Mouse (Mus musculus): Measurements from ENCODE around the gene Ano2.

DNA sequence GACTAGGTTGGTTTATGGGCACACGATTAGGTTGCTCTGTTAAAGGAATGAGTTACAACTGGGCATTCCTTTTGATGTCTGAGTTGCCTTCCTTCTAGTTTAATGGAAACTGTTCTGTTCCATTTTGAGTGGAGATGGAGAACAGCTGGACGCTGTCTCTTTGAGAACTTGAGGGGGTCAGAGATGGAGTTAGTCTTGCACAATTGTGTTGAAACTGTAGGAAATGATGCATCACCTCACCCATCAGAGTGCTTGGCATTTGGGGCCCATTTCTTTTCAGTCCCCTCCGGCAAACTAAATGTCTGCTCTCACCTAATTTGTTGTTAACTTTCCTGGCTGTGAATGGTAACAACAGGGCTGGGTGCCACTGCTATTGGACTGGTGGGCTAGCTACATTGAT is 151.1 kb downstream of the Ano2 start:
- TF ChIP-seq E2F4 (IDR thresholded peaks at IDR 0.05; ENCODE audit: insufficient read depth) (no peak), MYOD1 (IDR thresholded peaks at IDR 0.05; ENCODE audit: control insufficient read depth in 1 of 3, insufficient read length in 2 of 3, low read depth in 2 of 3) (no peak), TCF12 (IDR thresholded peaks at IDR 0.05; ENCODE audit: insufficient read depth, poor library complexity, severe bottlenecking) (no peak), POLR2A (IDR thresholded peaks at IDR 0.05; ENCODE audit: insufficient read length, low read depth) (no peak), TCF3 (IDR thresholded peaks at IDR 0.05; ENCODE audit: insufficient read length, low read depth) (no peak), USF1 (IDR thresholded peaks at IDR 0.05; ENCODE audit: low read depth) (no peak), POLR2AphosphoS2 (IDR thresholded peaks at IDR 0.05; ENCODE audit: insufficient read length, low read depth) (no peak)

All from myocyte (in vitro differentiated cells).